Mouse (Mus musculus): ENCODE results near the gene Tcf12. TPM values are rescaled to one million over a fixed set of nuclear protein-coding genes. Genes with fewer than 3 reads are reported as not detected.

The Tcf12 gene
- polyA plus RNA-seq (2015; fragmentation: Nextera tagmentation; extraction: Ambion mirVana) = 116 and 140 TPM in 2 replicates

DNA sequence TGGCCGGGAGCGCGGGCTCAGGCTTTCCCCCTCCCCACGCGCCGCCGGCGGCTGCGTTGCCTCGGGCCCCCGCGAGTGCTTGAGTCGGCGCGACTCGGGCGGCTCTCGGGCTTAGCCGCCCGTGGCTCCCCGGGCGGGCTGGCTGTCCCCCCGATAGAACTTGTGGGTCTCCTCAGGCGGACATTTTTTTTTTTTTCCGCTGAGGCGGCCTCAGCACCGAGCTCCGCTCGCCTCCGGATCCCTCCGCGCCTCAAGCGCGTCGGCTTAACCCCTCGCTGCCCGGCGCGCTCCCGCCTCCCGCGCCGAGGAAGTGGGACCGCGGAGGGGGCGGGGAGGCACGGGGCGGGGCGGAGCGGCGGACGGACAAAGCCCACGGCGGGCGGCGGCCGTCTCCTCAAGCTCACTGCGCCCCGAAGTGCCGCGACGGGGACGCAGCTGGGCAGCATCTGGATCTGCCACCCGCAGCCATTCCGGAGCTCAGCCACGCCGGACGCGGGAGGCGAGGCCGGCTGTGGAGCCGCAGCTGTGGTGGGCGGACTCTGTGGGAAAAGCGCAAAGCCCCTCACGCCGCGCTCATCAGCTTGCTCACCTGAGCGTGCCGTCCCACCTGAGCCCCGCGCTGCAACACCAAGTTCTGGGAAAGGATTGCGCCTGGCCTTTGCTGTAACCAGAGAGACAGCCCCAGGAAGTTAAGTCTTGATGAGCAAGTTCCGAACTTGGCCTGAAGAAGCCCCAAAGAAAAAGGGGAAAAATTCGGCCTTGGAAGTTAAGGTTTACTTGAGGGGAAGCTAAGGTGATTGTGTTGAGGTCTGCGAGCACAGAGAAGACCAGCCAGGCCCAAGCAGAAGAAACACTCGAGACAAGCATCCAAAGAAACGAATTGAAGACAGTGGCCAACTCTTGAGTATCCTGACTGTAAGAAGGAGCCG lies at the start of gene Tcf12:
Gene Tcf12, minus strand, starts transcription at position 250 of the 929 bp plus-strand sequence.
- 0 out of 2 replicates have a peak, but pooled peaks cover 1% of the 10 kb centered on the region for H3K36me3 ChIP-seq
- 1% methylated on average over 88 of the region's 88 CpGs for WGBS
- H3K4me2 ChIP-seq (replicated peaks) = peak within 1 kb of the TSS; percentile 70
- peak within 1 kb of the TSS; percentile 94 for H3K27ac ChIP-seq
- ATAC-seq = peak; percentile 86
- peak within 1 kb of the TSS; percentile 98 for H3K9ac ChIP-seq (replicated peaks)
- no peaks in the 10 kb centered on the region for H3K9me3 ChIP-seq
- H3K4me1 ChIP-seq (replicated peaks) = peaks cover 30% of the 10 kb centered on the region
- peak within 1 kb of the TSS; percentile 79 for H3K4me3 ChIP-seq (replicated peaks)
- H3K27me3 ChIP-seq = no peaks in the 10 kb centered on the region

DNA sequence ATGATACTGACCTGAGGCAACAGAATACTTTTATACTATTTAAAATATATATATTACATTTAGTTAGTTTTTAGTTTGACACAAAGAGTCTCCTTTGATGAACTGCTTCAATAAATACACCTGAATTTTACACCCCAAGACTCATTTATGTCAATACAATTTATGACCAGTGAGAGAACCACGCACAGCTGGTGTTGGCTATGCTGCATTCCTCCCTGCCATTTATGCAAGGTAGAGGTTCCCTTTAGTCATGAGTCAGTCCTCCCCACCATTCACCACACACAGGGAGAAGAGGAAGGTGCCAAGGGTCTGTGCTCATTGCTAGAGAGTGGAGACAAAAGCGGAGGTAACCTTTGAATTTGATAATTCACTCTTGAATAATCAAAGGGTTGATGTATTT lies 46.7 kb upstream of the Tcf12 start:
- Histone ChIP-seq H3K36me3 (no peaks in the 10 kb centered on the region), H3K27ac (no peak overlapping the region), H3K4me3 (replicated peaks) (no peak overlapping the region), H3K4me2 (replicated peaks) (no peak overlapping the region), H3K9ac (replicated peaks) (no peak overlapping the region), H3K4me1 (replicated peaks) (peaks cover 15% of the 10 kb centered on the region), H3K27me3 (peaks cover 3% of the 10 kb centered on the region; the same call in 1 of the 2 replicates), H3K9me3 (no peaks in the 10 kb centered on the region)
- 87% methylated on average over 2 of the region's 2 CpGs for WGBS
- ATAC-seq = no peak

DNA sequence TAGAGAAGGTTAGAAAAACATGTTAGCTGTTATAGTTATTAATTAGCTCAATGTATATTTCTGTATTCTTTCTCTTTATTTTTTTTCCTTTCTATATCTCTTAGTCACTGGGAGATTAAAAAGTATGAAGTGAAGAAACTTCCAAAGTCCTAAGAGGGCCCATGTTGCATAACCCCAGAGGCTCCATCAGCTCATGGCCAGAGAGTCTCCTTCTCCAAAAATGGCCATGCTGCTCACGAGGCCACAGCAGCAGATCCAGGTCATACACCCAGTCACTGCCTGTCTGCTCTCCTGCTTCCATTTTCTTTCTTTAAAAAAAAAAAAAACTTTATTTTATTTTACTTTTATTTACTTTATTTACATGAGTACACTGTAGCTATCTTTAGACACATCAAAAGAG lies 45.4 kb upstream of the Tcf12 start:
- Histone ChIP-seq H3K4me1 (replicated peaks) (peaks cover 15% of the 10 kb centered on the region), H3K4me3 (replicated peaks) (no peak overlapping the region), H3K9ac (replicated peaks) (no peak overlapping the region), H3K4me2 (replicated peaks) (no peak overlapping the region), H3K27ac (no peak overlapping the region), H3K9me3 (no peaks in the 10 kb centered on the region), H3K36me3 (no peaks in the 10 kb centered on the region), H3K27me3 (peaks cover 3% of the 10 kb centered on the region; the same call in 1 of the 2 replicates)
- no peak for ATAC-seq
- WGBS = 80% methylated on average over 1 of the region's 1 CpGs

DNA sequence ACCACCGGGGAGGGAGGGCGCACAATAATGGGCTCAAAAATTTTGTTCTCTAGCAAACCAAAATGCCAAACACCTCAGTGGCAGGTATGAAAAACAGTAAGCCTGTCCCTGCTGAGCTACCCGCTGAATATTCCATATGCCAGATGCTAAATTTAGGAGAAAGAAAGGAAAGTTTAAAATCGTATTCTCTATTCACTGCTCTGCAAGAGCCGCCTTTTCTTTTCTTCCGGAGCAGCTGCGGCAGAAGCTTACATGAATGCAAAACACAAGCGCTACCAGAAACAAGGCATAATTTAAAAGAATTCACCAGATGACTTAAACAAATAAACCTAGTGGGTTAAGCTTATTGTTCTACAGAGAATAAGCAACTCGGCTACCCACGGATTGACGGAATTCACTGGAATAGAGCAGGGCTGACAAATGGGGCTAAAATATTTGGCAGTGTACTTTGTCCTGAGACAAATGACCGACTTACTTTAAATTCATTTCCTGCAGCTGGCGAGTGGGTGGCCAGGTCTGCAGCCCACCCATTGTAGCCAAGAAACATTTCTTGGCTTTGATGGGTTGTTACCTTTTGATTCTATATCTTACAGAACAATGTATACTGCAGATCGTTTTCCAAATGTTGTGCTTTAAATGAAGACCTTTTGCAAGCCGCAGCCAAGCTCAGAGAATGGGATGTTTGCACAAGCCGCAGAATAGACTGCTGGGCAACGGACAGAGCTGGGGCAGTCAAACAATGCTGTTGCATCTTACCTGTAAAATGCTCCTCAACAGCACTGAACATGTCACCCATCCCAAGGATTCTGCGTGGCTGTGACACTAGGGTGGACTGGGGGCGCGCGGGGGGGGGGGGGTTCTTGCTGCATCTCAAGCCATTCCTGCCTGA lies 43.8 kb upstream of the Tcf12 start:
- H3K27me3 ChIP-seq = peaks cover 3% of the 10 kb centered on the region; the same call in 1 of the 2 replicates
- H3K4me1 ChIP-seq (replicated peaks) = peaks cover 15% of the 10 kb centered on the region
- peak; percentile 58 for ATAC-seq
- H3K9me3 ChIP-seq = no peaks in the 10 kb centered on the region; the same call in 1 of the 2 replicates
- peak overlapping the region; percentile 56 for H3K4me2 ChIP-seq (replicated peaks)
- no peak overlapping the region for H3K27ac ChIP-seq
- no peaks in the 10 kb centered on the region for H3K36me3 ChIP-seq
- H3K9ac ChIP-seq (replicated peaks) = peak overlapping the region; percentile 34
- 10% methylated on average over 21 of the region's 21 CpGs for WGBS
- peak overlapping the region; percentile 30 for H3K4me3 ChIP-seq (replicated peaks)

DNA sequence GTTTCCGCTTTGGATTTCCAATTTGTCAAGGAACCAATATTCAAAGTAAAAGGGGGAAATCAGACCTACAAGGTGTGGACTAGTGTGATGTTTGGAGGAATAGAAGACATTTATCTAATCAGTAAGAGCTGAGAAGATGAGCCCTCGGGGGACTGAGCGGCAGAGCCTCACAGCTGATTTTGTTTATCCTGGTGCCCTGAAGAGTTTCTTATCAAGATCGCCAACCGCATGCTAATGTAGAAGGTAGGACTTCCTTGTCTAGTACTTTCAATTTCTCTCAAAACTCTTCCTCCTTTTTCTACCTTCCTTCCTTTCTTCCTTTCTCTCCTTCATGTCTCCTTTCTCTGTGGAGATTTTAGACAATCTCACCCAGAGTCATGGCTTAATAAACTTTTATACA lies 32.5 kb upstream of the Tcf12 start:
- no peak for ATAC-seq
- Histone ChIP-seq H3K9me3 (no peaks in the 10 kb centered on the region), H3K4me3 (replicated peaks) (no peak overlapping the region), H3K4me2 (replicated peaks) (no peak overlapping the region), H3K36me3 (no peaks in the 10 kb centered on the region), H3K27ac (no peak overlapping the region), H3K27me3 (no peaks in the 10 kb centered on the region), H3K9ac (replicated peaks) (no peak overlapping the region), H3K4me1 (replicated peaks) (no peaks in the 10 kb centered on the region)
- 96% methylated on average over 5 of the region's 5 CpGs for WGBS

DNA sequence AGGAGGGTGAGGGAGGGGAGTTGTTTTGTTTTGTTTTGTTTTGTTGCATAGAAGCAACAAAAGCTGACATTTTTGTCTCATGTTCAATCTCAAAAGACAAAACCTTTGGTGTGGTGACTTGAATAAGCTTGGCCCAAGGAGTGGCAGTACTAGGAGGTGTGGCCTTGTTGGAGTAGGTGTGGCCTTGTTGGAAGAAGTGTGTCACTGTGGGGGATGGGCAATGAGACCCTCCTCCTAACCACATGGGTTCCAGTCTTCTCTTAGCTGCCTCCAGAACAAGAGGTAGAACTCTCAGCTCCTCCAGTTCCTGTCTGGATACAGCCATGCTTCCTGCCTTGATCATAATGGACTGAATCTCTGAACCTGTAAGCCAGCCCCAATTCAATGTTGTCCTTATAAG lies 26.2 kb upstream of the Tcf12 start:
- no peaks in the 10 kb centered on the region for H3K36me3 ChIP-seq
- no peak overlapping the region for H3K9ac ChIP-seq (replicated peaks)

DNA sequence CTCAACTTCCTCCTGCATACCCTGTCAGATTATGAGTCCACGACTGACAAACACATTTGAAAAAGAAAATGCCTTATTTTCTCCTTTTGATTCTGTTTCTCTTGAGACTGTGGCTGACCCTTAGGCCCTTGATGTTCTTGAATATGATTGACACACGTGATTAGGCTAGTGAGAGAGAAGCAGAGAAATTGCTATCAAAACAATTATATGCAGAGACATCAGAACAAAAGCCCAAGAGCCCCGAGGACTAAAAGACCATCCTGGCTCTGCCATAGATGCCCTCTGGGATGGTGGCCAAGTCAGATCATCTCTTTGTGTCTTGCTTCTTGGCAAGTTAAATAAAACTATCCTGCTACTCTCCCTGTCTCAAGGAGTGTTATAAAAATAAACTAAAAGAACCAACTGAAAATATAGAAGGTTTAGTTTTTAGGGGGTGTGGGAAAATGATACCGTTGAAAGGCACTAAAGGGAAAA lies 22.1 kb upstream of the Tcf12 start:
- Histone ChIP-seq H3K36me3 (no peaks in the 10 kb centered on the region), H3K4me2 (replicated peaks) (peak overlapping the region; percentile 91), H3K27me3 (no peaks in the 10 kb centered on the region), H3K27ac (peak overlapping the region; percentile 94), H3K9ac (replicated peaks) (peak overlapping the region; percentile 87; the same call in 1 of the 2 replicates), H3K4me3 (replicated peaks) (peak overlapping the region; percentile 71), H3K9me3 (no peaks in the 10 kb centered on the region), H3K4me1 (replicated peaks) (peaks cover 15% of the 10 kb centered on the region)
- no peak; the same call in 1 of the 2 replicates for ATAC-seq
- WGBS = 41% methylated on average over 4 of the region's 4 CpGs

More for the DNA sequence above, 26.2 kb upstream of the Tcf12 start:
- Histone ChIP-seq H3K27me3 (no peaks in the 10 kb centered on the region), H3K4me3 (replicated peaks) (no peak overlapping the region), H3K4me1 (replicated peaks) (peaks cover 7% of the 10 kb centered on the region), H3K27ac (no peak overlapping the region), H3K4me2 (replicated peaks) (no peak overlapping the region), H3K9me3 (no peaks in the 10 kb centered on the region)
- no peak for ATAC-seq

DNA sequence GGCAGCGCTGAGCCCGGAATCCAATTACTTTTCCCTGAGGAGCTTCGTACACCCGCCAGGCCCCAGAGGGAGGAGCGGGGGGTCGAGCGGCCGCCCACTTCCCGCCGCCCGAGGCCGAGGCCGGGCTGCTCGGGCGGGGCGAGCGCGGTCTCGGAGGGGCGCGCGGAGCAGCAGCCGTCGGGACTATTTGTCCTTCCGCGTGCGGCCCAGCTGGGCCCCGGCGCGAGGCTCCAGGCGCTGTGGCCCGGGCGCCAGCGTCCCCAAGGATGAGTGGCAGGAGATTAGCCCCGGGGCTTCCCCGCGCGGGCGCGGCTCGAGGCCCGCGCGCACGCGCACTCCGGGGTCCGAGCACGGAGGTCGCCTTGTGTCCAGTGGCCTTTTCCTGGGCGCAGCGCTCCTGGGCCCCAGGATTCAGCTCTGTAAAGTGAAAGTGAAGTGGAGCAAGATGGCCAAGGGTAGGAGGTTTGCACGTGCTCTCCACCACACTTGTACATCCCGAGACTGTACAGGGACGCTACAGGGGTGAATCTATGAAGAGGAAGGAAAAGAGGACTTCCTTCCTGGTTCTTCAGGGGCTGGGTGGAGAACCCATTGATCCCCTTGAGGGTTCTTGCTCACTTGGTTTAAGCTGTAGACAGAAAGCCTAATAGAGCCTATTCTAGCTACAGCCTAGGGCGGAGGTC lies 21.6 kb upstream of the Tcf12 start:
- H3K4me1 ChIP-seq (replicated peaks) = peaks cover 15% of the 10 kb centered on the region
- 1% methylated on average over 56 of the region's 56 CpGs for WGBS
- H3K36me3 ChIP-seq = no peaks in the 10 kb centered on the region
- H3K9ac ChIP-seq (replicated peaks) = peak overlapping the region; percentile 87
- peak overlapping the region; percentile 91 for H3K4me2 ChIP-seq (replicated peaks)
- H3K27me3 ChIP-seq = no peaks in the 10 kb centered on the region
- peak overlapping the region; percentile 94 for H3K27ac ChIP-seq
- H3K4me3 ChIP-seq (replicated peaks) = peak overlapping the region; percentile 71
- H3K9me3 ChIP-seq = no peaks in the 10 kb centered on the region
- peak; percentile 93 for ATAC-seq

DNA sequence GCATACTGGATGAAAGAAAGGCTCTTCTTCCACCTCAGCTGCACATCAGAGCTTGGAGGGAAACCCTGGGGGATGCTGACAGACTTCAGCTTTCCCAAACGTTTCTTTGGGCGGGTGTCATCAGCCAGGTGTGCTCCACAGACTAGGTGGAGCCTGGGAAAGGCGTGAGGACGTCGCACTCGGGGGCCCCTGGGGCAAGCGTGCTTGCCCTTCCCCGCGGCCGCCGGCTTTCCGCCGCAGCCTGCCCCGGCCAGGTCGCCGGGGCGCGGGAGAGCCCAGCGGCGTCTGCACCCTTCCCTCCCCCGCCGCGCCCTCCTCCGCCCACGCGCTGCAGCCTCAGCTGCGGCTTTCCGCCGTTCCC lies 21.0 kb upstream of the Tcf12 start:
- peak overlapping the region; percentile 94 for H3K27ac ChIP-seq
- peak overlapping the region; percentile 71 for H3K4me3 ChIP-seq (replicated peaks)
- H3K4me1 ChIP-seq (replicated peaks) = peaks cover 15% of the 10 kb centered on the region
- H3K9ac ChIP-seq (replicated peaks) = peak overlapping the region; percentile 87
- no peaks in the 10 kb centered on the region for H3K27me3 ChIP-seq
- peak overlapping the region; percentile 91 for H3K4me2 ChIP-seq (replicated peaks)
- no peak for ATAC-seq
- no peaks in the 10 kb centered on the region for H3K9me3 ChIP-seq
- no peaks in the 10 kb centered on the region for H3K36me3 ChIP-seq
- WGBS = under 1% methylated on average over 29 of the region's 29 CpGs

DNA sequence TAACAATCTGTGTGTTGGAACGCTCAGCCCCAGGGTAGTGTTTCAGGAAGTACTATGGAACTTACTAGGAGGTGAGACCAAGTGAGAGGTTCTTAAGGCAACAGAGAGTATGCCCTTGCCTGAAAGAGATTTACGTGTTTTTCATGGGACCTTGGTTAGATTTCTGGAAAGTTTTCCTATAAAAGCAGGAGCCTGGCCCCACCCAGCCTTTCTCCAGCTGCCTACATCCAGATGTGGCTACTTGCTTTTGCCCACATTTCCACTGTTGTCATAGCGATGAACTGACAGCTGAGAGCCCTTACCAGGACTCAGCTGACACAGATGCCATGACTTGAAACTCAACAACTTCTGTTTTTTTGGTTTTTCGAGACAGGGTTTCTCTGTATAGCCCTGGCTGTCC lies 18.2 kb upstream of the Tcf12 start:
- Histone ChIP-seq H3K4me1 (replicated peaks) (peaks cover 15% of the 10 kb centered on the region), H3K4me2 (replicated peaks) (no peak overlapping the region), H3K9ac (replicated peaks) (no peak overlapping the region), H3K27ac (no peak overlapping the region), H3K9me3 (no peaks in the 10 kb centered on the region), H3K4me3 (replicated peaks) (no peak overlapping the region), H3K36me3 (no peaks in the 10 kb centered on the region), H3K27me3 (no peaks in the 10 kb centered on the region)
- WGBS = 83% methylated on average over 4 of the region's 4 CpGs
- ATAC-seq = no peak

DNA sequence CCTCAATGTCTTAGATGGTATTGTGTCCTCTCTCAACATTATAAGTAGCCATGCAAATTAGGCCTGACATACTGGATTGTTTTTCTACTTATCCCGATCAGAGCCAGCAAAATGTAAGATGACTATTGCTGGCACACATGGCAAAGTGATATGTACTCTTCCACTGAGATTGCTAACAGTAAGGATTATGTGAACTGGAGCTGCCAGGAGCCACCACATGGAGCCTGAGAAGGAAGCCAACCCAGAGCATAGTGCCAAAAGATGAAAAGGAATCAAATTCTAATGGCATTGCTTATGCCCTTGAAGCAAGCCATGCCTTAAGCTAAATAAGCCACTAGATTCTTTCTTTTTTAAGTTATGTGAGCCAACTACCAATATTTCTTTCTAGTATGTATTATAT lies 13.8 kb upstream of the Tcf12 start:
- 89% methylated on average over 1 of the region's 1 CpGs for WGBS
- H3K9me3 ChIP-seq = no peaks in the 10 kb centered on the region
- no peak overlapping the region for H3K4me2 ChIP-seq (replicated peaks)
- no peaks in the 10 kb centered on the region for H3K4me1 ChIP-seq (replicated peaks)
- no peak overlapping the region for H3K9ac ChIP-seq (replicated peaks)
- ATAC-seq = no peak
- H3K27ac ChIP-seq = no peak overlapping the region
- H3K36me3 ChIP-seq = no peaks in the 10 kb centered on the region
- H3K4me3 ChIP-seq (replicated peaks) = no peak overlapping the region
- H3K27me3 ChIP-seq = no peaks in the 10 kb centered on the region
